In genomic region chr2:94371093-94371492, GRCm38 (mm10) we compare ENCODE assay signal across 8 mouse cellular contexts. TPM values are rescaled to one million over a fixed set of nuclear protein-coding genes. Genes with fewer than 3 reads are reported as not detected.
A peak's percentile ranks its signal among the peaks of the same experiment; 100 is the strongest.
DNase-seq lines count a peak whose midpoint lies in the region; ATAC-seq and TF ChIP-seq lines count a peak whose summit lies in the region.
"Had no signal": no experiment of that assay in that cellular context is flagged by ENCODE, and none has a peak within 500 bp of the region (broad histone marks: within the 10 kb centered on the region; RNA-seq: fewer than 3 reads in every experiment).

No protein-coding gene starts in this region.

- H3K27me3 ChIP-seq in intestine, embryonic 16.5 days (replicated peaks; ENCODE audit: control insufficient read depth, insufficient read depth, low read length), result no peaks in the 10 kb centered on the region
- H3K27me3 ChIP-seq in intestine, embryonic 15.5 days (replicated peaks), result no peaks in the 10 kb centered on the region
- H3K27me3 ChIP-seq: embryonic facial prominence, embryonic 13.5 days had no signal

- no peak overlapping the region for H3K9ac ChIP-seq in intestine, embryonic 16.5 days (ENCODE audit: low read depth, low read length)
- H3K9ac ChIP-seq in intestine, embryonic 15.5 days, result no peak overlapping the region
- H3K9ac ChIP-seq: embryonic facial prominence, embryonic 13.5 days had no signal

- no peaks in the 10 kb centered on the region for H3K9me3 ChIP-seq in intestine, embryonic 16.5 days (ENCODE audit: control insufficient read depth, low read length)
- H3K9me3 ChIP-seq in intestine, embryonic 15.5 days, result no peaks in the 10 kb centered on the region
- H3K9me3 ChIP-seq: embryonic facial prominence, embryonic 13.5 days had no signal

- 0 out of 2 replicates have a peak, but pooled peaks have one; percentile 52 for ATAC-seq in intestine, embryonic 16.5 days
- ATAC-seq in intestine, embryonic 15.5 days, result no peak

- no peak overlapping the region for H3K27ac ChIP-seq in intestine, embryonic 16.5 days (ENCODE audit: low read length)
- no peak overlapping the region for H3K27ac ChIP-seq in intestine, embryonic 15.5 days
- H3K27ac ChIP-seq: embryonic facial prominence, embryonic 13.5 days had no signal

- WGBS in intestine, embryonic 16.5 days, result 82% methylated on average over 6 of the region's 6 CpGs
- WGBS in intestine, embryonic 15.5 days, result 74% methylated on average over 6 of the region's 6 CpGs
- 83% methylated on average over 6 of the region's 6 CpGs for WGBS in lung, adult 2 months

- TF ChIP-seq CTCF in lung, adult 2 months (IDR thresholded peaks at IDR 0.05; ENCODE audit: insufficient read depth, low read length), result peak; percentile 45; the same call in 1 of the 2 replicates

- peak; percentile 54 for DNase-seq in 416B (ENCODE audit: low read depth)
- peak; percentile 49 for DNase-seq in CD4-positive, CD25-positive, alpha-beta regulatory T cell, adult 2 months (ENCODE audit: low read depth, low spot score)
- DNase-seq in embryo, embryonic 9.5 days (ENCODE audit: extremely low spot score), result peak; percentile 2
- no peak for DNase-seq in lung, adult 2 months
- DNase-seq in Muller cell, postnatal 12 days (ENCODE audit: inconsistent ontology term), result no peak

- no peaks in the 10 kb centered on the region for H3K4me1 ChIP-seq in intestine, embryonic 16.5 days (ENCODE audit: control insufficient read depth, insufficient read depth, low read length)
- no peaks in the 10 kb centered on the region for H3K4me1 ChIP-seq in intestine, embryonic 15.5 days (replicated peaks)
- H3K4me1 ChIP-seq in lung, adult 2 months (ENCODE audit: control insufficient read depth, insufficient read depth, low read length), result no peaks in the 10 kb centered on the region
- H3K4me1 ChIP-seq: embryonic facial prominence, embryonic 13.5 days had no signal

- no peak for TF ChIP-seq POLR2A in lung, adult 2 months (IDR thresholded peaks at IDR 0.05; ENCODE audit: borderline replicate concordance, extremely low read depth, low read depth, low read length)

- no peak overlapping the region for H3K4me3 ChIP-seq in intestine, embryonic 16.5 days (ENCODE audit: low read length)
- H3K4me3 ChIP-seq in intestine, embryonic 15.5 days (replicated peaks), result no peak overlapping the region
- H3K4me3 ChIP-seq in lung, adult 2 months (replicated peaks; ENCODE audit: extremely low read depth, low read depth, low read length), result no peak overlapping the region
- H3K4me3 ChIP-seq: embryonic facial prominence, embryonic 13.5 days had no signal

- no peak overlapping the region for H3K4me2 ChIP-seq in intestine, embryonic 16.5 days (ENCODE audit: low read depth, low read length)
- H3K4me2 ChIP-seq in intestine, embryonic 15.5 days (replicated peaks), result no peak overlapping the region
- H3K4me2 ChIP-seq: embryonic facial prominence, embryonic 13.5 days had no signal

- peaks cover 10% of the 10 kb centered on the region for H3K36me3 ChIP-seq in intestine, embryonic 16.5 days (ENCODE audit: control insufficient read depth, insufficient read depth, low read length)
- peaks cover 11% of the 10 kb centered on the region for H3K36me3 ChIP-seq in intestine, embryonic 15.5 days

RNA-seq across cellular contexts. Expression of gene Ttc17, which starts 35.4 kb away (rescaled TPM):
- polyA plus RNA-seq in intestine, embryonic 16.5 days (2015; fragmentation: Nextera tagmentation; extraction: Ambion mirVana), result 14.5 and 15.3 TPM in 2 replicates
- polyA plus RNA-seq in intestine, embryonic 15.5 days (2015; fragmentation: Nextera tagmentation; extraction: Ambion mirVana), result 13.3 and 15.8 TPM in 2 replicates
- polyA plus RNA-seq in lung, adult 2 months (2012; rRNA removed), result 15.0 and 18.6 TPM in 2 replicates

Comparison
In these comparisons a context has a peak if more than half of its experiments do, and no peak if none do; other contexts are left out.
1. DNase-seq: peak in 416B (single experiment), CD4-positive, CD25-positive, alpha-beta regulatory T cell, adult 2 months (single experiment) and embryo, embryonic 9.5 days (single experiment); none in lung, adult 2 months (single experiment) and Muller cell, postnatal 12 days (single experiment).